Mouse (Mus musculus) forebrain, embryonic 13.5 days (tissue): ENCODE measurements around the gene Cdk16. TPM values are rescaled to one million over a fixed set of nuclear protein-coding genes. Genes with fewer than 3 reads are reported as not detected.
"Not testable (repeated sequence)": the region's sequence is repeated elsewhere in the genome, so short reads cannot be mapped to it uniquely, and the experiment has no call there.

ENCODE experiments used
- ATAC-seq: fragments of 200-750 bp; cut with Nextera tagmentation; 2 replicates; pipeline ENCODE4 v1.8.0; 2017
- H3K27ac ChIP-seq: fragments of 300-500 bp; sonication (generic); 2 replicates; pipeline ENCODE4 v1.5.1; 2015; ENCODE audit warnings: inconsistent platforms, mild to moderate bottlenecking, moderate library complexity
- H3K27me3 ChIP-seq: fragments of 300-500 bp; sonication (generic); 2 replicates; pipeline ENCODE4 v1.6.1; 2015; ENCODE audit warnings: mild to moderate bottlenecking, inconsistent platforms
- H3K36me3 ChIP-seq: fragments of 300-500 bp; sonication (generic); 2 replicates; pipeline ENCODE4 v1.6.1; 2015; ENCODE audit warnings: mild to moderate bottlenecking, inconsistent platforms; ENCODE audit not compliant: poor library complexity, severe bottlenecking
- H3K4me1 ChIP-seq: fragments of 300-500 bp; sonication (generic); 2 replicates; pipeline ENCODE4 v1.6.1; 2015; ENCODE audit warnings: inconsistent platforms
- H3K4me2 ChIP-seq: fragments of 300-500 bp; sonication (generic); 2 replicates; pipeline ENCODE4 v1.6.1; 2015; ENCODE audit warnings: inconsistent platforms, mild to moderate bottlenecking, moderate library complexity
- H3K4me3 ChIP-seq: fragments of 300-500 bp; sonication (generic); 2 replicates; pipeline ENCODE4 v1.5.1; 2015; ENCODE audit warnings: mild to moderate bottlenecking, inconsistent platforms
- H3K9ac ChIP-seq: fragments of 300-500 bp; sonication (generic); 2 replicates; pipeline ENCODE4 v1.6.1; 2015; ENCODE audit warnings: mild to moderate bottlenecking, inconsistent platforms
- H3K9me3 ChIP-seq: fragments of 300-500 bp; sonication (generic); replicated peaks from 2 replicates; pipeline ENCODE4 v1.6.1; 2016; ENCODE audit warnings: inconsistent platforms
- WGBS: fragments of 180-500 bp; shearing (Covaris S2); methylation state at CpG from one replicate; pipeline ENCODE4 v1.1.7; 2015; 5-methylcytosine and 5-hydroxymethylcytosine counted together
- polyA plus RNA-seq: library from polyadenylated mRNA; unstranded; fragments of >200 nt; fragmentation: Nextera tagmentation; extraction: Ambion mirVana; gene quantifications from 2 replicates; pipeline ENCODE4 v1.2.1, GENCODE M21; 2015

Gene Cdk16
- polyA plus RNA-seq, 1 experiment from 2014 or later = 101 TPM

GRCm38 (mm10) chrX:20691566-20691965 lies 3.8 kb downstream of the Cdk16 start:
- H3K36me3 ChIP-seq = peaks cover 39% of the 10 kb centered on the region
- no peak overlapping the region for H3K9ac ChIP-seq
- WGBS = 69% methylated on average over 3 of the region's 3 CpGs
- H3K27ac ChIP-seq = no peak overlapping the region
- ATAC-seq = no peak
- H3K9me3 ChIP-seq = no peaks in the 10 kb centered on the region; the same call in 1 of the 2 replicates
- H3K4me1 ChIP-seq = peaks cover 17% of the 10 kb centered on the region
- no peaks in the 10 kb centered on the region for H3K27me3 ChIP-seq
- no peak overlapping the region for H3K4me2 ChIP-seq
- no peak overlapping the region for H3K4me3 ChIP-seq

GRCm38 (mm10) chrX:20692616-20693015 lies 4.9 kb downstream of the Cdk16 start:
- 83% methylated on average over 1 of the region's 1 CpGs for WGBS
- Histone ChIP-seq H3K4me1 (peaks cover 14% of the 10 kb centered on the region), H3K4me2 (no peak overlapping the region), H3K27me3 (no peaks in the 10 kb centered on the region), H3K9ac (no peak overlapping the region), H3K27ac (no peak overlapping the region), H3K4me3 (no peak overlapping the region), H3K9me3 (no peaks in the 10 kb centered on the region; the same call in 1 of the 2 replicates), H3K36me3 (peaks cover 48% of the 10 kb centered on the region)
- ATAC-seq = no peak

GRCm38 (mm10) chrX:20695842-20696241 lies 8.1 kb downstream of the Cdk16 start:
- no peak overlapping the region for H3K4me3 ChIP-seq
- no peak for ATAC-seq
- H3K4me1 ChIP-seq = 0 out of 2 replicates have a peak, but pooled peaks cover 2% of the 10 kb centered on the region
- H3K36me3 ChIP-seq = peaks cover 64% of the 10 kb centered on the region
- no peak overlapping the region for H3K4me2 ChIP-seq
- no peak overlapping the region for H3K27ac ChIP-seq
- H3K9ac ChIP-seq = no peak overlapping the region
- 88% methylated on average over 4 of the region's 4 CpGs for WGBS
- H3K27me3 ChIP-seq = no peaks in the 10 kb centered on the region
- H3K9me3 ChIP-seq = no peaks in the 10 kb centered on the region

GRCm38 (mm10) chrX:20703741-20704290 lies 16.1 kb downstream of the Cdk16 start, which contains the start of gene Usp11:
Usp11 (plus strand) TSS chrX:20703906.
- Histone ChIP-seq H3K27me3 (no peaks in the 10 kb centered on the region), H3K4me3 (peak within 1 kb of the TSS; percentile 62), H3K27ac (peak within 1 kb of the TSS; percentile 93), H3K4me1 (no peaks in the 10 kb centered on the region), H3K9ac (peak within 1 kb of the TSS; percentile 72), H3K9me3 (no peaks in the 10 kb centered on the region), H3K4me2 (peak within 1 kb of the TSS; percentile 52), H3K36me3 (peaks cover 10% of the 10 kb centered on the region)
- WGBS = 19% methylated on average over 32 of the region's 32 CpGs
- ATAC-seq = peak; percentile 83

GRCm38 (mm10) chrX:20704295-20705082 lies 16.7 kb downstream of the Cdk16 start:
- peaks cover 3% of the 10 kb centered on the region; the same call in 1 of the 2 replicates for H3K36me3 ChIP-seq
- peak; percentile 94 for ATAC-seq
- 19% methylated on average over 32 of the region's 32 CpGs for WGBS
- H3K27me3 ChIP-seq = no peaks in the 10 kb centered on the region
- H3K9ac ChIP-seq = peak overlapping the region; percentile 72
- H3K9me3 ChIP-seq = no peaks in the 10 kb centered on the region
- H3K4me2 ChIP-seq = peak overlapping the region; percentile 52
- peak overlapping the region; percentile 62 for H3K4me3 ChIP-seq
- H3K4me1 ChIP-seq = no peaks in the 10 kb centered on the region
- H3K27ac ChIP-seq = peak overlapping the region; percentile 93

GRCm38 (mm10) chrX:20705083-20705402 lies 17.3 kb downstream of the Cdk16 start:
- Histone ChIP-seq H3K27me3 (no peaks in the 10 kb centered on the region), H3K9ac (peak overlapping the region; percentile 72; the same call in 1 of the 2 replicates), H3K27ac (no peak overlapping the region), H3K4me2 (peak overlapping the region; percentile 52), H3K36me3 (no peaks in the 10 kb centered on the region), H3K4me1 (no peaks in the 10 kb centered on the region), H3K4me3 (peak overlapping the region; percentile 62), H3K9me3 (no peaks in the 10 kb centered on the region)
- WGBS = 29% methylated on average over 3 of the region's 3 CpGs
- ATAC-seq = no peak

- no peaks in the 10 kb centered on the region for H3K4me1 ChIP-seq
- H3K36me3 ChIP-seq = no peaks in the 10 kb centered on the region
- 73% methylated on average over 5 of the region's 5 CpGs for WGBS
Observed at GRCm38 (mm10) chrX:20728681-20729080, 40.9 kb downstream of the Cdk16 start.

GRCm38 (mm10) chrX:20730048-20730447 lies 42.3 kb downstream of the Cdk16 start:
- not testable (repeated sequence) for H3K9me3 ChIP-seq, H3K27me3 ChIP-seq, H3K4me2 ChIP-seq, ATAC-seq, H3K27ac ChIP-seq, H3K36me3 ChIP-seq, H3K4me1 ChIP-seq, H3K4me3 ChIP-seq, H3K9ac ChIP-seq
- WGBS = 39% methylated on average over 10 of the region's 10 CpGs

More at GRCm38 (mm10) chrX:20728681-20729080, 40.9 kb downstream of the Cdk16 start:
- H3K27me3 ChIP-seq = no peaks in the 10 kb centered on the region
- no peak overlapping the region for H3K9ac ChIP-seq
- no peak for ATAC-seq
- H3K27ac ChIP-seq = no peak overlapping the region
- H3K4me2 ChIP-seq = no peak overlapping the region
- no peaks in the 10 kb centered on the region for H3K9me3 ChIP-seq
- no peak overlapping the region for H3K4me3 ChIP-seq

- no peaks in the 10 kb centered on the region for H3K4me1 ChIP-seq
- H3K27ac ChIP-seq = no peak overlapping the region
- 93% methylated on average over 4 of the region's 4 CpGs for WGBS
- H3K27me3 ChIP-seq = no peaks in the 10 kb centered on the region
- no peak overlapping the region for H3K4me3 ChIP-seq
- no peaks in the 10 kb centered on the region for H3K9me3 ChIP-seq
- ATAC-seq = no peak
- no peak overlapping the region for H3K4me2 ChIP-seq
- no peak overlapping the region for H3K9ac ChIP-seq
- H3K36me3 ChIP-seq = no peaks in the 10 kb centered on the region
Observed at GRCm38 (mm10) chrX:20736479-20736878, 48.7 kb downstream of the Cdk16 start.

- H3K4me1 ChIP-seq = no peaks in the 10 kb centered on the region
- H3K27me3 ChIP-seq = no peaks in the 10 kb centered on the region
- WGBS = 93% methylated on average over 2 of the region's 2 CpGs
- no peaks in the 10 kb centered on the region for H3K36me3 ChIP-seq
- H3K9ac ChIP-seq = no peak overlapping the region
- ATAC-seq = no peak
- no peak overlapping the region for H3K4me3 ChIP-seq
- H3K4me2 ChIP-seq = no peak overlapping the region
- H3K27ac ChIP-seq = no peak overlapping the region
- H3K9me3 ChIP-seq = no peaks in the 10 kb centered on the region
Observed at GRCm38 (mm10) chrX:20748829-20749228, 61.1 kb downstream of the Cdk16 start.
